Comparison of ENCODE assay signal across 24 mouse cellular contexts in the genomic region with DNA sequence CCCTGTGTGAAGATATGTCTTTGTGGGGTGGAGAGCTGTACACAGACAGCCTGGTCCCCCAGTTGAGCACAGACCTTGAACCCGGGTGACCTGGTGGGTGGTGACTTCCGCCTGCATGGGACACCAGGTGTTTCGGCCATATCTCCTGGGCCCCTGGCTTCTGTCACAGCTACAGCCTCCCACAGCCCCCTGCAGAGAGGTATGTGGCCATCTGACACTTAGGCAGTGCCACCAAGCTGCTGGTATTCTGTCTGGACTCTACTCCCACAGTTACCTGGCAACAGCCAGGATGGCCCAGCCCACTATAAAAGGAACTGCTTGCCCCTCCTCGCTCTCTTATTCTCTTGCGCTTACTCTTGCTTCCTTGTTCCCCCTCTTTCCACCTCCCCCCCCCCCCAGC. TPM values are rescaled to one million over a fixed set of nuclear protein-coding genes. Genes with fewer than 3 reads are reported as not detected.
DNase-seq lines count a peak whose midpoint lies in the region; ATAC-seq lines count a peak whose summit lies in the region.
"Had no signal": no experiment of that assay in that cellular context is flagged by ENCODE, and none has a peak within 500 bp of the region (broad histone marks: within the 10 kb centered on the region; RNA-seq: fewer than 3 reads in every experiment).

No protein-coding gene starts in this region.

- H3K27me3 ChIP-seq in kidney, embryonic 16.5 days (ENCODE audit: insufficient read depth, low read length): no peaks in the 10 kb centered on the region
- H3K27me3 ChIP-seq: embryonic facial prominence, embryonic 15.5 days; heart, embryonic 15.5 days; limb, embryonic 12.5 days; liver, embryonic 13.5 days; lung, embryonic 15.5 days; midbrain, embryonic 15.5 days had no signal

- H3K4me1 ChIP-seq in kidney, embryonic 16.5 days (ENCODE audit: insufficient read depth, low read length): no peaks in the 10 kb centered on the region
- H3K4me1 ChIP-seq: embryonic facial prominence, embryonic 15.5 days; heart, embryonic 15.5 days; liver, embryonic 13.5 days; lung, embryonic 15.5 days; midbrain, embryonic 15.5 days had no signal

- ATAC-seq in cerebellum, adult (ENCODE audit: insufficient number of reproducible peaks, low FRiP score, low TSS enrichment): 0 out of 2 replicates have a peak, but pooled peaks have one; percentile 40
- ATAC-seq in kidney, embryonic 16.5 days (ENCODE audit: low FRiP score, low TSS enrichment): 0 out of 2 replicates have a peak, but pooled peaks have one; percentile 35
- ATAC-seq: CD4-positive, CD25-positive, alpha-beta regulatory T cell, adult 4 months; midbrain, embryonic 15.5 days had no signal

- H3K9me3 ChIP-seq in kidney, embryonic 16.5 days (ENCODE audit: low read length): no peaks in the 10 kb centered on the region
- H3K9me3 ChIP-seq: embryonic facial prominence, embryonic 15.5 days; forebrain, embryonic 10.5 days; G1E; heart, embryonic 15.5 days; limb, embryonic 12.5 days; liver, embryonic 13.5 days; lung, embryonic 15.5 days; midbrain, embryonic 15.5 days had no signal

- no peak for DNase-seq in cerebellum, postnatal 4 days (ENCODE audit: low spot score in 2 of 2)
- DNase-seq in kidney, postnatal 14 days: no peak
- peak; percentile 45 for DNase-seq in cerebellum, adult 11-12 months
- peak; percentile 51 to 62 for DNase-seq in cerebellum, postnatal 25 days
- DNase-seq in gastrocnemius, postnatal 10 days: no peak
- DNase-seq in spleen, postnatal 14 days (ENCODE audit: low spot score in 2 of 2): no peak
- DNase-seq: adrenal gland, adult 2 months; gastrocnemius, adult 2 months; heart, adult 2 months; kidney, adult 11 months; liver, embryonic 13.5 days; spleen, adult 18-20 months had no signal

- 79% methylated on average over 5 of the region's 5 CpGs for WGBS in kidney, embryonic 16.5 days

- H3K9ac ChIP-seq in kidney, embryonic 16.5 days (replicated peaks; ENCODE audit: low read length): no peak overlapping the region
- H3K9ac ChIP-seq: embryonic facial prominence, embryonic 15.5 days; heart, embryonic 15.5 days; limb, embryonic 12.5 days; liver, embryonic 13.5 days; lung, embryonic 15.5 days; midbrain, embryonic 15.5 days had no signal

- no peak overlapping the region for H3K27ac ChIP-seq in kidney, embryonic 16.5 days (ENCODE audit: low read length)
- H3K27ac ChIP-seq: embryonic facial prominence, embryonic 15.5 days; gastrocnemius, adult 2 months; heart, adult 2 months; heart, embryonic 15.5 days; limb, embryonic 12.5 days; liver, embryonic 13.5 days; lung, embryonic 15.5 days; midbrain, embryonic 15.5 days had no signal

- H3K36me3 ChIP-seq in kidney, embryonic 16.5 days (ENCODE audit: insufficient read depth, low read length): no peaks in the 10 kb centered on the region
- H3K36me3 ChIP-seq: embryonic facial prominence, embryonic 15.5 days; forebrain, embryonic 10.5 days; G1E; heart, embryonic 15.5 days; limb, embryonic 12.5 days; lung, embryonic 15.5 days; midbrain, embryonic 15.5 days had no signal

- H3K4me3 ChIP-seq in kidney, embryonic 16.5 days (ENCODE audit: low read length): no peak overlapping the region
- H3K4me3 ChIP-seq: embryonic facial prominence, embryonic 15.5 days; forebrain, embryonic 10.5 days; gastrocnemius, adult 2 months; heart, adult 2 months; heart, embryonic 15.5 days; limb, embryonic 12.5 days; liver, embryonic 13.5 days; lung, embryonic 15.5 days; midbrain, embryonic 15.5 days had no signal

- no peak overlapping the region for H3K4me2 ChIP-seq in kidney, embryonic 16.5 days (replicated peaks; ENCODE audit: low read depth, low read length)
- H3K4me2 ChIP-seq: embryonic facial prominence, embryonic 15.5 days; heart, embryonic 15.5 days; limb, embryonic 12.5 days; liver, embryonic 13.5 days; lung, embryonic 15.5 days; midbrain, embryonic 15.5 days had no signal

RNA-seq across cellular contexts. Expression of a gene that starts 16.2 kb away (rescaled TPM):
- polyA plus RNA-seq in kidney, embryonic 16.5 days (2015; fragmentation: Nextera tagmentation; extraction: Ambion mirVana): 9.5 and 10.8 TPM in 2 replicates
- total RNA-seq in gastrocnemius, postnatal 10 days (2021): under 1 TPM in 1 of 2 experiments, not detected in 1; 0.20 TPM
- total RNA-seq: G1E; gastrocnemius, adult 2 months; heart, adult 2 months; hematopoietic stem cell, adult 5-6 weeks had no signal
- polyA plus RNA-seq: adrenal gland, adult 2 months; embryonic facial prominence, embryonic 15.5 days; G1E; heart, adult 2 months; heart, embryonic 15.5 days; limb, embryonic 12.5 days; lung, embryonic 15.5 days had no signal

RNA-seq across cellular contexts. Expression of a gene that starts 16.3 kb away (rescaled TPM):
- 2.6 TPM in 2 replicates for polyA plus RNA-seq in kidney, embryonic 16.5 days (2015; fragmentation: Nextera tagmentation; extraction: Ambion mirVana)
- total RNA-seq in gastrocnemius, postnatal 10 days (2021): not detected
- total RNA-seq: gastrocnemius, adult 2 months; heart, adult 2 months; hematopoietic stem cell, adult 5-6 weeks had no signal
- polyA plus RNA-seq: CD4-positive, CD25-positive, alpha-beta regulatory T cell, adult 4 months; embryonic facial prominence, embryonic 15.5 days; forebrain, embryonic 10.5 days; G1E; heart, adult 2 months; limb, embryonic 12.5 days; lung, embryonic 15.5 days had no signal

RNA-seq across cellular contexts. Expression of a gene that starts 20.2 kb away (rescaled TPM):
- 0.23 and 0.87 TPM in 2 replicates for polyA plus RNA-seq in kidney, embryonic 16.5 days (2015; fragmentation: Nextera tagmentation; extraction: Ambion mirVana)
- under 1 TPM in 1 of 2 experiments, not detected in 1; 0.54 TPM for total RNA-seq in gastrocnemius, postnatal 10 days (2021)
- total RNA-seq: gastrocnemius, adult 2 months; heart, adult 2 months; hematopoietic stem cell, adult 5-6 weeks; layer of hippocampus, postnatal 25 days had no signal
- polyA plus RNA-seq: CD4-positive, CD25-positive, alpha-beta regulatory T cell, adult 4 months; embryonic facial prominence, embryonic 15.5 days; forebrain, embryonic 10.5 days; G1E; heart, adult 2 months; limb, embryonic 12.5 days had no signal

Comparison
In these comparisons a context has a peak if more than half of its experiments do, and no peak if none do; other contexts are left out.
1. DNase-seq: peak in cerebellum, adult 11-12 months (single experiment) and cerebellum, postnatal 25 days (2 of 2); none in cerebellum, postnatal 4 days (0 of 2), kidney, postnatal 14 days (single experiment), gastrocnemius, postnatal 10 days (single experiment) and spleen, postnatal 14 days (0 of 2).